Mouse (Mus musculus) thymus, postnatal 25 days (tissue): ENCODE data around the gene Serinc3.

Experiments used
- DNase-seq: peaks from one replicate; pipeline ENCODE4 v3.0.0; 2022

Gene Serinc3

DNA sequence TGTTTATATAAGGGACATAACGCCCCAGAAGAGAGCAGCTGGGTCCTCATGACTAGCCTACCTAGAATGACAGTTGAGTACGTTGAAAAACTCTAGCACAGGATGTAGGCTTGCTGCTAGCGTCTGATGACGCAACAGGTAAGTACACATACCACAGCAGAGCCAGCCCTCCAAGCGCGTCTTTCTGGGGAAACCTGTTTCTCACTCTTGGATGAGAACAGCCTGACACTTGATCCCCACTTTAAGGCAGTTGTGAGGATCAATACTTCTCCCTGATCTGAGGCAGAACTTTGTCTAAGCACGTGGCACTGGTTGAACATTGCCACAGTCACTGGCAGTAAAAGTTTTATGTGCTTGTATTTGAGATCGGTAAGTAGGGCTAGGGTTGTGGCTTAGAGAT lies 24.5 kb downstream of the Serinc3 start:
- no peak for DNase-seq

DNA sequence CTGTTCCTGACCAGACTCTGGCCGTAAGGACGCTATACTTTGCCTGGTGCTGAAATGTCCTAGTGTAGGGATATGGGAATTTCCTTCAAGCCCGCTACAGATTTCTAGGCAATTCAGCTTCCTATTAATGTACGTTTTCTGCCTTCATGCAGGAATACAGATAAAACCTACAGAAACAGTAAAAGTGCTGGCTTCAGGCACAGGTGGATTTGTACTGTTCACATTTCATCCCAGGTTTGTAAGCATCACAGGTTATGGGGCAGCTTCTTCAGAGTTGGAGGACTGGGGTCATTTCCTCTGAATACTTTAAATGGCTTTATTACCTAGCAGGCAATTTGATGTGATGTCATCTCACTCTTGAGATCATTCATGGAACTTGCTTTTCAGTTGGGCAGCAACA lies 27.1 kb downstream of the Serinc3 start:
- DNase-seq = no peak

DNA sequence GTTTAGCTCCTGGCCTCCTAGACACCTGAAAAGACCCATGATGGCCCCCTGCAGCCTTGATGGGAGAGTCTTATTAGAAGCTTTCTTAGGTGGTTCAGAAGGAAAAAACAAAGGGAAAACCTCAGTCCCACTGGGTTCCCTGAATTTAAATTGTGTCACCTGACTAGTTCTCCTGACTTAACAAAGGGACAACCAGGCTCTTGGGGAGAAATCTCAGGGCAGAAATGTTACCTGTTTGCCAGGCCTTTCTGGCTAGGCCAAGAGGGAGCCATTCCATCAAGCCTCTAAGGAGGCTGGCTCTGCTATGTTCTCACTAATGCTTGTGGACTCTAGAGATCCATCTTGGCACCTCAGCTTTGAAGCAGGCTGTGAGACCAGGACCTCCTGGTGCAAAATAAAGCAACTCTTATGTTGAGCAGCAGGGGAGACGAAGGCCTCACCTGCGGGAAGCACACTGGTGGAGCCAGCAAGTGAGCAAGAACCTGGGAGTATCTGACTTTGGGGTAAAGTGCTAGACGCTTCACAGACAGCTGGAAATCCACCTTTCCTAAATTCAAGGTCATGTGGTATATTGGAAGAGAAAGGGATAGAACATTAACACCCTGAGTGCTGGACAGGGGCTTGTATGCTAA lies 27.6 kb downstream of the Serinc3 start:
- no peak for DNase-seq

DNA sequence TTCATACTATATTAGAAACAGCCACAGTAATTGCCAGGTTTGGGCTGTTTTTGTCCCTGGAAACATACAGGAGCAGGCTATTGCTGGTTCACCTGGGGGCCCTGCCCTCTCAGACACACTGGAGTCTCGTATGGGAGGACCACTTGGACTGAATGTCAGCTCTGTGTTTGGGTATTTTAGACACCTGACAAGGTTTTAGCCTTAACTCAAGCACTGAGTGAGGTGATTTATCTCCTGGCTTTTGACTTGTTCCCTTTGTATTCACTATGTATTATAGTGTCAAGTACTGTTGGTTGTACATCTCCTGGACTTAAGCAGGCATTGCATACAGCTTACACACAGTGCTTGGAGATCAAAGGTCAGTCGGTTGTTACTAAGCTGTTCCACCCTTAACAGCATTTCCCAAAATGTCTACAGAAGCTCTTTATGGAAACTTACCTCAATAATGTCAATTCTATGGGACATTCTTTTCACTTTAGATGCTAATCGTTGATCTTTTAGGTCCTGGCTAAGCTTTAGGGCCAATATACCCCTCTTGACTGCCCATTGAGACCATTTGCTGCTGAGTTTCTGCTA lies 28.2 kb downstream of the Serinc3 start:
- DNase-seq = no peak

DNA sequence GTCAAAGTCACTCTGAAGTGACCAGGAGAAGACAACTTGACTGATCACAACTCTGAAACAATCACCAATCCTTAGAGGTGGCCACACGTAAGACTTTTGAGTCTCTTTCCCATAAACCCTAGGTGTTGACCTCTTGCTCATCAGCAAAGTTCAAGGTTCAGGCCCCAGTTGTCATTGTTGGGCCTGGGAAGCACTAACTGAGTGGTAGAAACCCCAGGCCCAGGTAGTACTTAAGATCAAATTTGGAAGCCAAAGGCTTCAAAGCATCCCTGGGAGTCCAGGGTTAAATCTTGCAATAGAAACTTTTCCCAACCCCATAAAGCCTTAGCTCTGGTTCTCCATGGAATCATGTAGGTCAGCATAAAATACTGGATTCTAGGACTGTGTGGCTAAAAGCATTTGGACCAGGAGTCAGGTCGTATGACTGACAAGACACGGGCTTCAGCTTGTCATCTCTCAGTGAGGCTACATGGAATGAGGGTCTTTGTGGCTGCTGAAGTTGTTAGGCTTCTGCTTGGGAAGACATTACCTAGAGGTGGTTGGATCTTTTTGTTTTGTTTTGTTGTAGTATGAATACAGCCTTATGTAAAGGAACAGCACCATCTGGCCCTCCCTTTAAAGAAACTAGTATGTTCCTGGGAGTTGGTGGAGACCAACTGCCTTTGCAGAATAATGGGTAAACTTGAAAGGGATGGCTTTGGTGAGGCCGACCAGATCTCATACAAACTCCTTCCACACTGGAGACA lies 28.9 kb downstream of the Serinc3 start:
- DNase-seq = no peak

DNA sequence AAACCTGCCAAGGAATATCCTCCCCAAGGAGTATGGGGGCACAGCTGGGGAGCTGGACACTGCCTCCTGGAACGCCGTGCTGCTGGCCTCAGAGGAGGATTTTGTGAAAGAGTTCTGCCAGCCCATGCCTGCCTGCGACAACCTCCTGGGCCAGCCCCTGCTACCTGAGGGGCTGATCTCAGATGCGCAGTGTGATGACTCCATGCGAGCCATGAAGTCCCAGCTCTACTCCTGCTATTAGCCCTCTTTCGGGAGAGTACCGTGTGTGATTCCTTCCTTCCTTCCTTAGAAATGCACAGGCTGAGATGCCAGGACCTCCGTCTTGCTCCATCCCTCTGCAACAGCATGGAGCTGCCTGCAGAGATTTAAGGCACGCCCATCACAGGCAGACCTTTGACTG lies 29.5 kb downstream of the Serinc3 start:
- no peak for DNase-seq

DNA sequence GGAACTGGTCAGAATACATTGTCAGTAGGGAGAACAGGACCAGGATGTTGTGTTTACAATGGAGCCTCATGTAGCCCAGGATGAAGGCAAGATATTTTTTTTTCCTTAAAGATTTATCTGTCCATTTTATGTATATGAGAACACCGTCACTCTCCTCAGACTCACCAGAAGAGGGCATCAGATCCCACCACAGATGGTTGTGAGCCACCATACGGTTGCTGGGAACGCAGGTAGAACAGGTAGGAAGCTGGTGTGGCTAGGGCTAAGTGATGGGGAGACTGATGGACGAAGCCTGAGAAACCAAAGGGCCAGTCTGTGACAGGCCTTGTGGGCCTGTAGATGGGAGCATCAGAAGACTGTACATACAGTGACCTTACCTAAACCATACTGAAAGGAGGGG lies 30.9 kb downstream of the Serinc3 start:
- DNase-seq = no peak

DNA sequence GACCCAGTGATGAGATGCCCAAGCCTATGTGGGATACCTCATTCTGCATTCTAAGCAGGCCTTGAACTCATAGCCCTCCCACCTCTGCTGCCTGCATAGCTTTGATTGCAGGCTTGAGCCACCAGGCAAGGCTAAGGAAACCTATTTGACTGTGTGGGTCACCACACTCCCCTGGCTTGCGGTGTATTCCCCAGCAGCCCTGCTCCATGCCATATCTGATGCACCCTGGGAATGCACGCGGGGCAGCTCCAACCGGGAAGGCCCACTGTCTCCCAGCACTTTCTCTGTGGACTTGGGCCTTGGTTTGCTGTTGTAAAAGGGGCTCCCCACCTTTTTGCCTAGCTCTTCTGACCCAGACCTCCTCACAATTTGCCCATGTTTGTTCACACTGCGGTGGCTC lies 31.7 kb downstream of the Serinc3 start:
- no peak for DNase-seq

DNA sequence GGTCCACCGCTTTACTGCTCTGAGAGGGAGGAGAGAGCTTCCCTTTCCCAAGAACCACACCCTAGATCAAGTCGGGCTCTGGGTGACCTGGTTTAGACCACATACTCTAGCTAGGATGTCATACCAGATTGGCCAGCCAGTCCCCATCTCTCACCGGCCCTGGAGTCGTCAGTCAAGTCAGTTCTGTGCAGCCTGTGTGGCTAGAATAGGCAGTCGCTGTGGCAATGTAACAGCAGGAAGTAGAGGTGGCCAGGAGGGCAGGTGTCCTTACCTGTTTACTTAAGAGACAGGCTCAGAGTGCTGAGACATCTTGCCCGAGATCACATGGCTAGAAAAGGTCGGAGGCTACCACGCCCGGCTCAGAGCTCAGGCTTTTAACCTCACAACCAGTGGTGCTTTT lies 33.8 kb downstream of the Serinc3 start:
- no peak for DNase-seq

DNA sequence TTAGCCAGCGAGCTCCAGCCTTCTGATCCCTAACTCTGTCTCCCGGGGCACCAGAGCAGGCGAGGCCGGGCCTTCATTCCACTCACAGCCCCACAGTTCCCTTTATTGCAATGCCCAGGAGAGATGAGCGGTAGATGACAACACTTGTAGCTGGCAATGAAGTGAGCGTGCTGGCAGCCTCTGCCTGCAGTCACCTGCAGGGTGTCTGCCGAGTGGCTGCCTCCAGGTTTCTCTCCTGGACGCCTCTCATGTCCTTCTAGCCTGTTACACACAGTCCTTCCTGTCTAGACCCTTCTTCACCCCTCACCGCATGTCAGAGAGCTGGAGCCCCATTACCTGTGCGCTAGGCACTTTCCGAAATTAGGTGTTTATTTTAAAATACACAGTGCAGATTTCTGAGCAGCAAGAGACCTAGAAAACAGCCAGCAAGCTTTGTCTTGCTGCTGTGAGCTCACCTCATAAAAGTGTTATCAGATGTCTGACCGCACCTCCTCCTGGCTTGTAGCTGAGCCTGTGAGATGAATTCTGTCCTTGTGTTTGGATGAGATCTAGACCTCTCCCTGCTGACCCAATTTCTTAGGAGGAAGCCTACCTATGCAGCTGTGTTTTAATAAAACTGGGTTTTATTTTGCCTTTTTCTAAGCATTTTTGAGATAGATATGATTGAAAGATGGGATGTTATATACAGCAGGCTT lies 35.5 kb downstream of the Serinc3 start:
- DNase-seq = no peak

DNA sequence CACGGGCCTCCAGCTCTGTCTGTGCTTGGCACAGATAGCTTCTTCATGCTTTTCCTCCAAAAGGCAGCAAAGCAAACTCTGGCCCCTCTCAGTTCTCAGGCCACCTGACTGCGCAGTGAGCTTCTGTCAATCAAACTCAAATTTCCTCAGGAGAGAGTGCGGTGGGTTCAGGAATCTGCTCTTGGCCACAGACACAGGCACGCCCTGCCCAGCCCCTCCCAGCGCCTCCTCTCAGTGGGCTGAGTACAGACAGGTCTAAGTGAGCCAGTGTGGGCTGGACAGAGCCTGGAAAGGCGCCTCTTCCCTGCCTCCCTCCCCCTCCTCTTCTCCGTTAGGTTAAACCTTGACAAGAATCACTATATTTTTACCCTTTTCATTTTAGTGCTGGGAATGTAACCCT lies 36.9 kb downstream of the Serinc3 start:
- DNase-seq = no peak

DNA sequence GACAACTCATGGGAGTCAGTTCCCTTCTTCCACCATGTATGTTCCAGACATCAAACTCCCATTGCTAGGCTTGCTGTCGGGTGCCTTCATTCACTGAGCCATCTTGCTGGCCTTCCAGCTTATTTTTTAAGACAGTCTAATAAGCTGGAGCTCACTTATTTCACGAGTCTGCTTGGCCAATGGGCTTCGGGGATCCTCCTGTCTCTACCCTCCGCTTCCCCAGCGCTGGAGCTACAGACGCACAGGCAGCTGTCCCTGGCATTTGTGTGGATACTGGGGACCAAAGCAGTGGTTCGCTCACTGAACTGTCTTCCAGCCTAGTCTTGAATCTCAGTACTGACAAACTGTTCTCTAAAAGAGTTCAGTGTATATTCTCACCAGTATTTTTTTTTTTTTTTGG lies 38.8 kb downstream of the Serinc3 start:
- no peak for DNase-seq

DNA sequence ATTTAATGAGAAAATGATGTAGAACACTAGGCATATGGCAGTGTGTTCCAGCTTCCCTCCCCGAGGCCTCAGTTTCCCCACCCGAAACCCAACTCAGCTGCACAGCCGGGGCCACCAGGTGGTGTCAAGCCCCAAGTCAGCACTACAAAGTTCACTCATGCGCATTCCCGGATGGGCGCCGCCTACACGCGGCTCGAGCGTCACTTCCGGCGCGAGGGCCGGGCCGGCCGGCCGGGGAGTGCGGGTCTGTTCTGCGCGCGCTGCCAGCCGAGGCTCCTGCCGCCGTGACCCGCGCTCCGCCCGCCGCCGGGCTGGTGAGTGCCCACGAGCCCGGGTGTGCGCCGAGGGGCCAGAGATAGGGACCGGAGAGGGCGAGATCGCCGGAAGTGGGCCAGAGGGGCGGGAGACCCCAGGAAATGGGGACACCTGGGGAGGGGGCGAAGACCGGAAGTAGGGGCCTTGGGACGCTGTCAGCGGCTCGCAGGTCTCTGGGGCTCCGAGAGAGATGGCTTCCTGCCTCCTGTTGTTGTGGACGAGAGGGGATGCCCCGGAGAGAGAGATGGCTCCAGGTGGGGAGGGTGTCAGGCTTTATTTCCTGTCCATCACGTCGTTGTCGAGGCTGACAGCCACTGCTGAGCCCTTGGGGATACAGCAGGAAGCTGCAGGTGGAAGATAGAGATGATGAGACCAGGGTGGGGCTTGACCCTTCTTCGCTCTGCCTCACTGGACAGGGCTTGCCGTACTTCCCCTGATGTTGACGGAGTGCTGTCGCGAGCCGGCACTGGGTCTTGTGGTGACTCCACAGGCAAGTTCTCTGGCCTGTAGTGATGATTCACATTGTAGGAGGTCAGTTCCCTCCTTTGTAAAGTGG lies 42.6 kb downstream of the Serinc3 start, which contains the start of gene Ttpal:
Ttpal (plus strand) TSS at position 214 of the 871 bp plus-strand sequence.
- DNase-seq = peak; percentile 91

DNA sequence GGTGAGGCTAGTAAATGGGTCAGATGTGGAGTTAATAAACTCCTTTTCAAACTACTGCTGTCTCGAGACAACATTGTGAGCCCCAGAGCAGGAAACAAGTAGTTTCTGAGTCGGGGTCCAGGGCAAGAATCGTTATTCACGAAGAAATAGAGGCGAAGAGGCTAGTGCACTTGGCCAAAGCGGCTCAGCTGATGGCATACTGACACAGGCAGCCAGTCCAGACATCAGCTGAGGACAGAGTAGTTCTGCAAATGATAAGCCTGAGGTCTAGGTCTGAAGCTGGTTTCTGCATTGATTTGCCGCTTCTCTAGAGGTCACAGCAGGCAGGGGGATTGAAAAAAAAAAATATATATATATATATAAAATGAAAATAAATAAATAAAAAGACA lies 43.2 kb downstream of the Serinc3 start:
- no peak for DNase-seq

DNA sequence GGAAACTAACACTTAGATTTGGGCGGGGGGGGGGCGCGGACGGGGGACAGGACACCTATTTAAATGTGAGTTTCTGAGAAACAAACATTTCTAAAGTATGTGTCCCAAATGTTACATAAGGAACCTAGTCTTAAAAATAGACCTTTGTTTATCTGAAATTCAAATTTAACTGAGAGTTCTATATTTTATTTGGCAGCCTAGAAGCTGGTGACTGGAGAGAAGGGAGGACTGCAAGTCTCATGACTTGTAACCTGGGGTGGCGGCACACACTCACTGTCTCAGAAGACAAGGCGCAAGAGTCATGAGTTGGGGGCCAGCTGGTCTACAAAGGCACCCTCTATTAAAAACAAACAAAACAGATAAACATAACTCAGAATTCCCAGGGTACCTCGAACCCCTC lies 43.9 kb downstream of the Serinc3 start:
- no peak for DNase-seq

DNA sequence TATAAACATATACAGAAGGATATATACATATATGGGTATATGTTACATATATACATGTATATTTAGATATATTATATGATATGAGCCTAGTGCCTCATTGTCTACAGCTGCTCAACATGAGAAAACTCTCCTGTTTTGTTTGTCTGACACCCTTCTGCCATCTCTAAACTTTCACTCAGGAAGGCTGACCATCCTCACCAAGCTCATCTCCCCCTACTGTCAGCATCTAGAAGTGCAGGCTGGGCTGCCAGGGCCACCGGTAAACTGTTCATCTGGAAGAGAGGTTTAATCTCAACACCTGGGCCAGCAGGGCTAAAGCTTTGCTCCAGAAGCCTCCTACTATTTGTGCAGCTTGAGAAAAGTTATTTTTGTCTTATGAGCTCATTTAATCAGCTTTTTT lies 45.7 kb downstream of the Serinc3 start:
- DNase-seq = peak; percentile 76

DNA sequence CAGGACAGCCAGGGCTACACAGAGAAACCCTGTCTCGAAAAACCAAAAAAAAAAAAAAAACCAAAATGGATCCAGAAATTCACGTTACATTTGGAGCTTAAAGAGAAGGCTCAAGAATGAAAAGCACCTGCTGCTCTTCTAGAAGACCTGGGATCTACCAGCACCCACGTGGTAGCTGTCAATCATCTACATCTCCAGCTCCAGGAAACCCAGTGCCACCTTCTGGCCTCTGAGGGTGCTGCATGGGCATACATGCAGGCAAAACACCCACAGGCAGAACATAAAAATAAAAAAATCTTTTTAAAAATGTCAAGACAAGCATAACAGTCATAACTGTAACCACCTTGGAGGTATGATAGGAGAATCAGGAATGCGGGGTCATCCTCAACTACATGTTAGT lies 47.3 kb downstream of the Serinc3 start:
- DNase-seq = peak; percentile 80

DNA sequence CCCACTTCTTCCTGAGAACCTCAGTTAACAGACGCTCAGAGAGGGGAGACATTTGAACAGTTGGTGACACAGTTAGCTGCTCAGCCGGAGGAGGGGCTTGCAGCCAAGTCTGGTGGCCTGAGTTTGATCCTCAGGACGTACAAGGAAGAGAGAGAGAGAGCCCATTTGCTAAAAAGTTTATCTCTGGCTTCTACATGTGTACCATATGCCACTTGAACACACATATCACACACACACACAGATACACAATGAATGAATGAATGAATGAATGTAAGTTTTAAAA lies 48.1 kb downstream of the Serinc3 start:
- no peak for DNase-seq

DNA sequence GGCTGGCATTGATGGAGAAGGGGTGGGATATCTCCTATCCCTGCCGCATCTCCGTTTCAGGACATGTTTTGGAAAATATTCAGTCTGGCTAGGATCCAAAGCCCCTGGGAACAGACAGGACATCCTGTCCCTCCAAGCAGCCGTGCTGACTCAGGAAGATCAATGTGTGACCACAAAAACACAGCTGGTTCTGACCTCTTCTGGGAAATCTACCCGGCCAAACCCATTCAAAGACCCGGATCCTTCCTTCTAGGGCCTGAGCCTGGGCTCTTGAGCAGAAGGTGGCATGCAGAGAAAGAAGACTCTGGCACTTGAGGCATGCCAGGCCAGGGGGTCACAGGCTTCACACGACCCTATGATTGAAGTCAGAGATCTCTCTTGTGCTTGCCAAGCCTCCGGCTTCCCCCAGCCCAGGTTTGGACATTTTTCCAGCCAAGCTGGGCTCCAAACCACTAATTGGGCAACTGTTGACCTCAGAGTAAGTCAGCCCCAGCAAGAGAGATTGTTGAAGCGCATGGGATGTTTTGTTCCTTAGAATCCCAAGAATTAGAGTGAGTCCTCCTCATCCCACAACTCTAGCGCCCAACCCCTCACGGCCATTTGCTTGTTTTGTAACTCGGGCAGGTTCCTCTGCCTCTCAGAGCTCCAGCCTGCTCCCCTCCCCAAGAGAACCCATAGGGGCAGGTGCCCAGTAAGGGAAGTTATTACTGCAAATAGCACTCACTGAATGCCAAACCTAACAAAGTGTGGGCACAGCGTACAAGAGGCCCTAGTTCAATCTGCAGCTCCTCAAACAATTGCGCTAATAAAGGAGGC lies 48.7 kb downstream of the Serinc3 start:
- DNase-seq = no peak

DNA sequence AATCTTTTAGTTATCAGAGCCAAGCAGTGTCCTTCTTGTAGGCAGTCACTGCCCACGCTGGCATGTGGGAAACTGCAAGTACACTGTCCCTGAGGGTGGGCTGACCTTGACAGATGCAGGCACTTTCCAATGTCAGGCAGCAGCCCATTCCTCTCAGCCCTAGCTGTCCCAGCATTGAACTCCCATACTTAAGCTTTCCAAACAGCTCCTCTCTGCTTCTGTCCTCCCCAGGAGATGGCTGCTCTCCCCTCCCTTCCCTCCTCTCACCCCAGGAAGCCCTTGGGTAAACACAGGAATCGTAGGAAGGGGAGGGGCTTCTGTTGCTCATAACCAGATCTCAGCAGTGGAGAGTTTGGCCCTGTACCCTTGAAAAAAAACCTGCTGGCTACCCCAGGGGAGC lies 49.8 kb downstream of the Serinc3 start:
- DNase-seq = no peak

DNA sequence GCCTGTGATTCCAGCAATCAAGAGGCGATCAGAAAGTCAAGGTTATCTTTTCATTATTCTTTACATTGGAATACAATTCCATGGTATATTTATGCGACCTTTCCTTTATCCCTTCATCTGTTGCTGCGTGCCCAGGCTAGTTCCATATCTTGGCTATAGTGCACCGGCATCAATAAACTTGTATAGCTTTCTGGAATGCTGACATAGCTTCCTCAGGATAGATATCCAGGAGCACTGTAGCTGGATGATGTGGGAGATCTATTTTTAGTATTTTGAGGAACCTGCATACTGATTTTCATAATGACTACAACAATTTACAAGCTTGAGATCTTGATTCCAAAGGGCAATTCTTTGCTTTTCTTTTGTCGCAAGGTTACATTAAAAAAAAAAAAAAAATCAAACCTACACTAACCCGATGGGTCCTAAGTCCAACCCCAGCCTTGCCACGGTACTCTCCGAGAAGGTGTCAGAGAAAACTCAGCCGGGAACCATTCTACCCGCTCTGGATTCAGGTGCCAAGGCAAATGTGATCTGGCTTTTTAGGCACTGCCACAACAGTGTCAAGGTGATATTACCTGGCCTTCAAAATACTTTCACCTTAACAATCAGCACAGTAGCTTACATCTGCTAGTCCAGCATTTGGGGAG lies 51.2 kb downstream of the Serinc3 start:
- DNase-seq = no peak

DNA sequence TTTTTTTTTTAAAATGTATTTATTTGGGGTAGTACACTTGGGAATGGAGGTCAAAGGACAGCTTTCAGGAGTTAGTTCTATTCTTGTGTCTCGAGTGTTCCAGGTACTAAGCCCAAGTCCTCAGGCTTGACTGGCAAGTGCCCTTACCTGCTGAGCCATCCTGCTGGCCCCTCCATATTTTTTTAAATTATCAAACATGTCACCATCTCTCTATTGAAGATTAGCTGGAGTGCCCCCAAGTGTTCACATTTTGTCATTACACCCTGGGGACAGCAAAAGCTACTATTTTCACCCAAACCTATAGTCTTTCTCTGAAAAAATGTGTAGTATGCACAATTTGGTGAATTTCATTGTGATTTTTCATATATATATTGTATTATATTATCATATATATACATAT lies 52.8 kb downstream of the Serinc3 start:
- DNase-seq = peak; percentile 35
